10 mouse cellular contexts compared by ENCODE assay signal in genomic region chr2:168107356-168107755, GRCm38 (mm10). TPM values are rescaled to one million over a fixed set of nuclear protein-coding genes. Genes with fewer than 3 reads are reported as not detected.
DNase-seq lines count a peak whose midpoint lies in the region; ATAC-seq lines count a peak whose summit lies in the region.
"Had no signal": no experiment of that assay in that cellular context is flagged by ENCODE, and none has a peak within 500 bp of the region (broad histone marks: within the 10 kb centered on the region; RNA-seq: fewer than 3 reads in every experiment).

No protein-coding gene starts in this region.

- no peak overlapping the region for H3K4me3 ChIP-seq in hindbrain, embryonic 11.5 days (ENCODE audit: low read depth, low read length)
- no peak overlapping the region for H3K4me3 ChIP-seq in hindbrain, embryonic 10.5 days
- no peak overlapping the region for H3K4me3 ChIP-seq in hindbrain, embryonic 14.5 days (replicated peaks; ENCODE audit: low read length)
- no peak overlapping the region for H3K4me3 ChIP-seq in midbrain, embryonic 16.5 days (ENCODE audit: low read depth, low read length)
- H3K4me3 ChIP-seq: limb, embryonic 13.5 days had no signal

- DNase-seq in hindbrain, embryonic 11.5 days (ENCODE audit: low spot score) = peak; percentile 40
- DNase-seq in hindbrain, embryonic 10.5 days (ENCODE audit: low spot score) = no peak
- DNase-seq in R1 (ENCODE audit: low read depth, low spot score) = peak; percentile 43
- peak; percentile 63 for DNase-seq in hindbrain, embryonic 14.5 days (ENCODE audit: low spot score)
- no peak for DNase-seq in T-cell, adult 2 months (ENCODE audit: low spot score)
- DNase-seq in cerebellum, adult 11-12 months = no peak
- DNase-seq: thymus, adult 18-20 months had no signal

- no peaks in the 10 kb centered on the region for H3K4me1 ChIP-seq in hindbrain, embryonic 11.5 days (replicated peaks; ENCODE audit: control insufficient read depth, insufficient read depth, low read length)
- peaks cover 20% of the 10 kb centered on the region for H3K4me1 ChIP-seq in hindbrain, embryonic 10.5 days (replicated peaks)
- peaks cover 7% of the 10 kb centered on the region; the same call in 1 of the 2 replicates for H3K4me1 ChIP-seq in hindbrain, embryonic 14.5 days (replicated peaks; ENCODE audit: control insufficient read depth, insufficient read depth, low read length)
- H3K4me1 ChIP-seq in midbrain, embryonic 16.5 days (ENCODE audit: control insufficient read depth, insufficient read depth, low read length) = peaks cover 2% of the 10 kb centered on the region; the same call in 1 of the 2 replicates

- no peaks in the 10 kb centered on the region for H3K27me3 ChIP-seq in hindbrain, embryonic 11.5 days (ENCODE audit: control insufficient read depth, insufficient read depth, low read length)
- no peaks in the 10 kb centered on the region for H3K27me3 ChIP-seq in hindbrain, embryonic 10.5 days (ENCODE audit: insufficient read depth, poor library complexity, severe bottlenecking)
- no peaks in the 10 kb centered on the region for H3K27me3 ChIP-seq in hindbrain, embryonic 14.5 days (ENCODE audit: control insufficient read depth, insufficient read depth, low read length)
- H3K27me3 ChIP-seq in midbrain, embryonic 16.5 days (ENCODE audit: control insufficient read depth, insufficient read depth, low read depth, low read length) = no peaks in the 10 kb centered on the region
- H3K27me3 ChIP-seq: limb, embryonic 13.5 days had no signal

- WGBS in hindbrain, embryonic 11.5 days = 73% methylated on average over 15 of the region's 15 CpGs
- 84% methylated on average over 15 of the region's 15 CpGs for WGBS in hindbrain, embryonic 10.5 days
- WGBS in hindbrain, embryonic 14.5 days = 47% methylated on average over 15 of the region's 15 CpGs
- 42% methylated on average over 15 of the region's 15 CpGs for WGBS in midbrain, embryonic 16.5 days

- peak; percentile 56; the same call in 1 of the 2 replicates for ATAC-seq in hindbrain, embryonic 11.5 days (ENCODE audit: low FRiP score)
- peak; percentile 42; the same call in 1 of the 2 replicates for ATAC-seq in hindbrain, embryonic 14.5 days (ENCODE audit: low FRiP score)
- peak; percentile 38; the same call in 1 of the 2 replicates for ATAC-seq in midbrain, embryonic 16.5 days
- ATAC-seq: lung, postnatal 0 days had no signal

- 0 out of 2 replicates have a peak overlapping the region, but pooled peaks have one; percentile 49 for H3K27ac ChIP-seq in hindbrain, embryonic 11.5 days (ENCODE audit: low read depth, low read length)
- H3K27ac ChIP-seq in hindbrain, embryonic 10.5 days = no peak overlapping the region
- peak overlapping the region; percentile 62 for H3K27ac ChIP-seq in hindbrain, embryonic 14.5 days
- H3K27ac ChIP-seq in midbrain, embryonic 16.5 days (ENCODE audit: low read length) = peak overlapping the region; percentile 76

- H3K4me2 ChIP-seq in hindbrain, embryonic 11.5 days (replicated peaks; ENCODE audit: low read depth, low read length) = no peak overlapping the region
- peak overlapping the region; percentile 36 for H3K4me2 ChIP-seq in hindbrain, embryonic 14.5 days (replicated peaks)
- peak overlapping the region; percentile 50 for H3K4me2 ChIP-seq in midbrain, embryonic 16.5 days (ENCODE audit: low read length)

- H3K9me3 ChIP-seq in hindbrain, embryonic 11.5 days (ENCODE audit: control insufficient read depth, low read length) = no peaks in the 10 kb centered on the region
- no peaks in the 10 kb centered on the region for H3K9me3 ChIP-seq in hindbrain, embryonic 10.5 days
- no peaks in the 10 kb centered on the region for H3K9me3 ChIP-seq in hindbrain, embryonic 14.5 days (ENCODE audit: control insufficient read depth, low read length)
- no peaks in the 10 kb centered on the region for H3K9me3 ChIP-seq in midbrain, embryonic 16.5 days (replicated peaks; ENCODE audit: control insufficient read depth, low read length, poor library complexity, severe bottlenecking)
- H3K9me3 ChIP-seq: limb, embryonic 13.5 days had no signal

- no peaks in the 10 kb centered on the region for H3K36me3 ChIP-seq in hindbrain, embryonic 11.5 days (ENCODE audit: control insufficient read depth, insufficient read depth, low read length)
- no peaks in the 10 kb centered on the region for H3K36me3 ChIP-seq in hindbrain, embryonic 10.5 days
- H3K36me3 ChIP-seq in hindbrain, embryonic 14.5 days (replicated peaks; ENCODE audit: control insufficient read depth, insufficient read depth) = no peaks in the 10 kb centered on the region
- H3K36me3 ChIP-seq in midbrain, embryonic 16.5 days (ENCODE audit: control insufficient read depth, insufficient read depth, low read length) = no peaks in the 10 kb centered on the region
- H3K36me3 ChIP-seq: limb, embryonic 13.5 days had no signal

- no peak overlapping the region for H3K9ac ChIP-seq in hindbrain, embryonic 11.5 days (ENCODE audit: low read depth, low read length)
- no peak overlapping the region for H3K9ac ChIP-seq in hindbrain, embryonic 14.5 days
- H3K9ac ChIP-seq in midbrain, embryonic 16.5 days (ENCODE audit: low read depth, low read length) = no peak overlapping the region

RNA-seq across cellular contexts. Expression of gene Pard6b, which starts 26.6 kb away (rescaled TPM):
- polyA plus RNA-seq in hindbrain, embryonic 11.5 days (2014; fragmentation: Nextera tagmentation; extraction: Ambion mirVana) = 7.1 and 7.5 TPM in 2 replicates
- 6.2 and 8.1 TPM in 2 replicates for polyA plus RNA-seq in hindbrain, embryonic 10.5 days (2016; fragmentation: Nextera tagmentation; extraction: Ambion mirVana)
- polyA plus RNA-seq in hindbrain, embryonic 14.5 days (2014; fragmentation: Nextera tagmentation; extraction: Ambion mirVana) = 9.5 and 10.0 TPM in 2 replicates
- 6.8 and 7.3 TPM in 2 replicates for polyA plus RNA-seq in midbrain, embryonic 16.5 days (2015; fragmentation: Nextera tagmentation; extraction: Ambion mirVana)

Comparison
In these comparisons a context has a peak if more than half of its experiments do, and no peak if none do; other contexts are left out.
1. DNase-seq: peak in hindbrain, embryonic 11.5 days (single experiment), R1 (single experiment) and hindbrain, embryonic 14.5 days (single experiment); none in hindbrain, embryonic 10.5 days (single experiment), T-cell, adult 2 months (single experiment) and cerebellum, adult 11-12 months (single experiment).
2. Peak in every context shown above with its lines, with median percentiles within 50 percentile points of each other: ATAC-seq.